In genomic region chr6:71030541-71030940, GRCm38 (mm10) we compare ENCODE assay signal across 9 mouse cellular contexts.
A peak's percentile ranks its signal among the peaks of the same experiment; 100 is the strongest.
DNase-seq lines count a peak whose midpoint lies in the region; ATAC-seq and TF ChIP-seq lines count a peak whose summit lies in the region.
"Had no signal": no experiment of that assay in that cellular context is flagged by ENCODE, and none has a peak within 500 bp of the region (broad histone marks: within the 10 kb centered on the region; RNA-seq: fewer than 3 reads in every experiment).

No protein-coding gene starts in this region.

- no peak for TF ChIP-seq POLR2A in lung, adult 2 months (IDR thresholded peaks at IDR 0.05; ENCODE audit: borderline replicate concordance, extremely low read depth, low read depth, low read length)

- no peaks in the 10 kb centered on the region for H3K27me3 ChIP-seq in kidney, embryonic 14.5 days (ENCODE audit: control insufficient read depth, insufficient read depth, low read length)
- no peaks in the 10 kb centered on the region for H3K27me3 ChIP-seq in Patski
- H3K27me3 ChIP-seq: embryonic facial prominence, embryonic 15.5 days had no signal

- POLR2A ChIA-PET in Patski (lab: Charles Lee): no interaction called here

- peak; percentile 25 for DNase-seq in kidney, adult 18-20 months
- DNase-seq in CD8-positive naive resting alpha-beta T cell, adult 2 months (ENCODE audit: low read depth in 2 of 2, low spot score in 2 of 2): peak; percentile 15 to 38
- no peak for DNase-seq in Patski (ENCODE audit: low read depth, low spot score)
- DNase-seq in lung, adult 2 months: no peak
- DNase-seq in spleen, postnatal 36 days (ENCODE audit: low spot score in 2 of 2): no peak
- no peak for DNase-seq in urinary bladder, postnatal 4 days (ENCODE audit: low spot score in 2 of 2)
- DNase-seq in gastrocnemius, postnatal 25 days: no peak

- CTCF ChIA-PET in Patski (lab: Charles Lee): interaction anchor here (0.7 to 1.7 kb wide), 3 partner anchors 80 to 94 kb away, joined by 3 to 5 read pairs (median 4); no protein-coding TSS in a partner anchor

- H3K4me3 ChIP-seq in kidney, embryonic 14.5 days (ENCODE audit: low read length): no peak overlapping the region
- no peak overlapping the region for H3K4me3 ChIP-seq in lung, adult 2 months (replicated peaks; ENCODE audit: extremely low read depth, low read depth, low read length)
- H3K4me3 ChIP-seq: embryonic facial prominence, embryonic 15.5 days had no signal

- no peak overlapping the region for H3K27ac ChIP-seq in kidney, embryonic 14.5 days (ENCODE audit: low read depth, low read length)
- H3K27ac ChIP-seq: embryonic facial prominence, embryonic 15.5 days had no signal

- in situ Hi-C loops in Patski (cut with MboI; ENCODE audit: low pct_unique_long_range_greater_than_20kb): no loop called here

- no peak for ATAC-seq in kidney, embryonic 14.5 days (ENCODE audit: low FRiP score, low TSS enrichment)
- ATAC-seq in Patski: no peak

- H3K36me3 ChIP-seq in kidney, embryonic 14.5 days (ENCODE audit: control insufficient read depth, insufficient read depth, low read length): no peaks in the 10 kb centered on the region
- H3K36me3 ChIP-seq: embryonic facial prominence, embryonic 15.5 days had no signal

- H3K4me1 ChIP-seq in kidney, embryonic 14.5 days (ENCODE audit: control insufficient read depth, insufficient read depth, low read length): no peaks in the 10 kb centered on the region
- no peaks in the 10 kb centered on the region for H3K4me1 ChIP-seq in lung, adult 2 months (ENCODE audit: control insufficient read depth, insufficient read depth, low read length)
- H3K4me1 ChIP-seq: embryonic facial prominence, embryonic 15.5 days had no signal

- no peaks in the 10 kb centered on the region for H3K9me3 ChIP-seq in kidney, embryonic 14.5 days (ENCODE audit: control insufficient read depth, low read length)
- H3K9me3 ChIP-seq: embryonic facial prominence, embryonic 15.5 days had no signal

- TF ChIP-seq CTCF in Patski (IDR thresholded peaks at IDR 0.05): peak; percentile 66
- TF ChIP-seq CTCF in lung, adult 2 months (IDR thresholded peaks at IDR 0.05; ENCODE audit: insufficient read depth, low read length): 0 out of 2 replicates have a peak, but pooled peaks have one; percentile 13

- no peak overlapping the region for H3K9ac ChIP-seq in kidney, embryonic 14.5 days (ENCODE audit: low read depth, low read length)
- H3K9ac ChIP-seq: embryonic facial prominence, embryonic 15.5 days had no signal

- WGBS in kidney, embryonic 14.5 days: 77% methylated on average over 5 of the region's 5 CpGs
- 65% methylated on average over 5 of the region's 5 CpGs for WGBS in lung, adult 2 months

- no peak overlapping the region for H3K4me2 ChIP-seq in kidney, embryonic 14.5 days (replicated peaks; ENCODE audit: low read depth, low read length)
- H3K4me2 ChIP-seq: embryonic facial prominence, embryonic 15.5 days had no signal

Comparison
In these comparisons a context has a peak if more than half of its experiments do, and no peak if none do; other contexts are left out.
1. DNase-seq: peak in kidney, adult 18-20 months (single experiment) and CD8-positive naive resting alpha-beta T cell, adult 2 months (2 of 2); none in Patski (single experiment), lung, adult 2 months (single experiment), spleen, postnatal 36 days (0 of 2), urinary bladder, postnatal 4 days (0 of 2) and gastrocnemius, postnatal 25 days (single experiment).